In the genomic region with DNA sequence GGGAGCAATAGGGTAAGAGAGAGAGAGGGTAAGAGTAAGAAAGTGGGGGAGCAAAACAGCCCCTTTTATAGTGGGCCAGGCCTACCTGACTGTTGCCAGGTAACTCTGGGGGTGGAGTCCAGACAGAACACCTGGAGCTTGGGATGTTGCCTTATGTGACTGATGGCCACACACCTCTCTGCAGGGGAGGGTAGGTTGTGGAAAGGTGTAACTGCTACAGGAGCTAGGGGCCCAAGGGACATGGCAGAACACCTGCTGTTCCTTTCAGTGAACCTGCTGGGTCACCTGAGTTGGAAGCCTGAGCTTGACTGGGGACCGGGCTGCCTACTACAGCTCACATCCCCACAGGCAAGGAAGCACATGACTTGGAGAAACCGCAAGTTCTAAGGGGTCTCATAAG, we compare ENCODE assay signal across 22 mouse cellular contexts.
"Had no signal": no experiment of that assay in that cellular context is flagged by ENCODE, and none has a peak within 500 bp of the region (broad histone marks: within the 10 kb centered on the region; RNA-seq: fewer than 3 reads in every experiment).

No protein-coding gene starts in this region.

- H3K9me3 ChIP-seq: heart, embryonic 13.5 days; heart, embryonic 15.5 days; hindbrain, embryonic 13.5 days; hindbrain, embryonic 15.5 days; kidney, embryonic 15.5 days; limb, embryonic 13.5 days; limb, embryonic 15.5 days; liver, embryonic 12.5 days had no signal

- H3K27ac ChIP-seq: heart, embryonic 13.5 days; heart, embryonic 15.5 days; hindbrain, embryonic 13.5 days; hindbrain, embryonic 15.5 days; hindbrain, postnatal 0 days; kidney, embryonic 15.5 days; kidney, postnatal 0 days; limb, embryonic 13.5 days; limb, embryonic 15.5 days; liver, embryonic 12.5 days; liver, embryonic 14.5 days had no signal

- H3K36me3 ChIP-seq: heart, embryonic 13.5 days; heart, embryonic 15.5 days; hindbrain, embryonic 13.5 days; hindbrain, embryonic 15.5 days; kidney, embryonic 15.5 days; limb, embryonic 13.5 days; limb, embryonic 15.5 days; liver, embryonic 12.5 days had no signal

- H3K4me3 ChIP-seq: heart, embryonic 13.5 days; heart, embryonic 15.5 days; hindbrain, embryonic 13.5 days; hindbrain, embryonic 15.5 days; kidney, embryonic 15.5 days; limb, embryonic 13.5 days; limb, embryonic 15.5 days; liver, embryonic 12.5 days had no signal

- H3K4me1 ChIP-seq: heart, embryonic 13.5 days; heart, embryonic 15.5 days; hindbrain, embryonic 13.5 days; hindbrain, embryonic 15.5 days; kidney, embryonic 15.5 days; limb, embryonic 13.5 days; limb, embryonic 15.5 days; liver, embryonic 12.5 days had no signal

- DNase-seq: gastrocnemius, postnatal 14 days; gastrocnemius, postnatal 36 days; heart, adult 18-20 months; heart, postnatal 14 days; heart, postnatal 36 days; kidney, adult 11 months; kidney, adult 2 months; kidney, adult 9 months; kidney, postnatal 14 days; kidney, postnatal 36 days; layer of hippocampus, postnatal 36 days had no signal

- H3K27me3 ChIP-seq: heart, embryonic 13.5 days; heart, embryonic 15.5 days; hindbrain, embryonic 13.5 days; hindbrain, embryonic 15.5 days; kidney, embryonic 15.5 days; limb, embryonic 13.5 days; limb, embryonic 15.5 days; liver, embryonic 12.5 days had no signal
